ENCODE assay signal across 8 mouse cellular contexts in genomic region chr5:26904324-26905041, GRCm38 (mm10).
DNase-seq lines count a peak whose midpoint lies in the region; ATAC-seq lines count a peak whose summit lies in the region.

No protein-coding gene starts in this region.

- intact Hi-C loops in left cerebral cortex, postnatal 14 days (cut with DNase I): loop anchor here (5.0 kb wide), 1 partner anchor 128 kb away; no protein-coding TSS in a partner anchor

- H3K9ac ChIP-seq in forebrain, embryonic 13.5 days: peak overlapping the region; percentile 70
- H3K9ac ChIP-seq in hindbrain, embryonic 14.5 days: peak overlapping the region; percentile 65
- peak overlapping the region; percentile 66 for H3K9ac ChIP-seq in midbrain, embryonic 14.5 days (replicated peaks; ENCODE audit: low read length)
- H3K9ac ChIP-seq in stomach, embryonic 16.5 days (ENCODE audit: low read length): peak overlapping the region; percentile 27; the same call in 1 of the 2 replicates

- peak overlapping the region; percentile 73 for H3K4me2 ChIP-seq in forebrain, embryonic 13.5 days
- H3K4me2 ChIP-seq in hindbrain, embryonic 14.5 days (replicated peaks): peak overlapping the region; percentile 71
- peak overlapping the region; percentile 71 for H3K4me2 ChIP-seq in midbrain, embryonic 14.5 days (ENCODE audit: low read length)
- H3K4me2 ChIP-seq in stomach, embryonic 16.5 days (ENCODE audit: low read depth, low read length): peak overlapping the region; percentile 47

- peaks cover 33% of the 10 kb centered on the region for H3K4me1 ChIP-seq in forebrain, embryonic 13.5 days
- H3K4me1 ChIP-seq in hindbrain, embryonic 14.5 days (replicated peaks; ENCODE audit: control insufficient read depth, insufficient read depth, low read length): peaks cover 29% of the 10 kb centered on the region
- H3K4me1 ChIP-seq in midbrain, embryonic 14.5 days (ENCODE audit: control insufficient read depth, insufficient read depth, low read length): peaks cover 10% of the 10 kb centered on the region; the same call in 1 of the 2 replicates
- no peaks in the 10 kb centered on the region for H3K4me1 ChIP-seq in stomach, embryonic 16.5 days (ENCODE audit: control insufficient read depth, insufficient read depth, low read length)

- peak overlapping the region; percentile 35; the same call in 1 of the 2 replicates for H3K27ac ChIP-seq in forebrain, embryonic 13.5 days
- H3K27ac ChIP-seq in hindbrain, embryonic 14.5 days: peak overlapping the region; percentile 83
- peak overlapping the region; percentile 76 for H3K27ac ChIP-seq in midbrain, embryonic 14.5 days (replicated peaks; ENCODE audit: low read depth, low read length)
- H3K27ac ChIP-seq in stomach, embryonic 16.5 days (ENCODE audit: low read length): no peak overlapping the region

- no peaks in the 10 kb centered on the region for H3K9me3 ChIP-seq in forebrain, embryonic 13.5 days (replicated peaks)
- no peaks in the 10 kb centered on the region for H3K9me3 ChIP-seq in hindbrain, embryonic 14.5 days (ENCODE audit: control insufficient read depth, low read length)
- H3K9me3 ChIP-seq in midbrain, embryonic 14.5 days (ENCODE audit: control insufficient read depth, low read length): no peaks in the 10 kb centered on the region
- H3K9me3 ChIP-seq in stomach, embryonic 16.5 days (replicated peaks; ENCODE audit: control insufficient read depth, low read length): no peaks in the 10 kb centered on the region

- H3K27me3 ChIP-seq in forebrain, embryonic 13.5 days: no peaks in the 10 kb centered on the region
- H3K27me3 ChIP-seq in hindbrain, embryonic 14.5 days (ENCODE audit: control insufficient read depth, insufficient read depth, low read length): no peaks in the 10 kb centered on the region; the same call in 1 of the 2 replicates
- no peaks in the 10 kb centered on the region for H3K27me3 ChIP-seq in midbrain, embryonic 14.5 days (ENCODE audit: control insufficient read depth, insufficient read depth, low read length)
- no peaks in the 10 kb centered on the region for H3K27me3 ChIP-seq in stomach, embryonic 16.5 days (ENCODE audit: control insufficient read depth, insufficient read depth, low read length)

- under 1% methylated on average over 29 of the region's 32 CpGs for WGBS in forebrain, embryonic 13.5 days
- WGBS in hindbrain, embryonic 14.5 days: under 1% methylated on average over 32 of the region's 32 CpGs
- under 1% methylated on average over 32 of the region's 32 CpGs for WGBS in midbrain, embryonic 14.5 days
- WGBS in stomach, embryonic 16.5 days: under 1% methylated on average over 32 of the region's 32 CpGs

- H3K36me3 ChIP-seq in forebrain, embryonic 13.5 days (ENCODE audit: poor library complexity, severe bottlenecking): no peaks in the 10 kb centered on the region
- H3K36me3 ChIP-seq in hindbrain, embryonic 14.5 days (replicated peaks; ENCODE audit: control insufficient read depth, insufficient read depth): no peaks in the 10 kb centered on the region
- H3K36me3 ChIP-seq in midbrain, embryonic 14.5 days (ENCODE audit: control insufficient read depth, insufficient read depth, low read length): no peaks in the 10 kb centered on the region
- H3K36me3 ChIP-seq in stomach, embryonic 16.5 days (ENCODE audit: control insufficient read depth, insufficient read depth, low read length): no peaks in the 10 kb centered on the region

- peak; percentile 93 for ATAC-seq in forebrain, embryonic 13.5 days
- peak; percentile 92 for ATAC-seq in hindbrain, embryonic 14.5 days (ENCODE audit: low FRiP score)
- ATAC-seq in midbrain, embryonic 14.5 days (ENCODE audit: low FRiP score, low TSS enrichment): peak; percentile 86
- peak; percentile 80 for ATAC-seq in stomach, embryonic 16.5 days (ENCODE audit: insufficient read depth, low FRiP score)

- DNase-seq in testis, postnatal 14 days (ENCODE audit: low spot score): peak; percentile 5
- no peak for DNase-seq in testis, postnatal 10 days (ENCODE audit: low spot score)
- peak; percentile 69 for DNase-seq in hindbrain, embryonic 14.5 days (ENCODE audit: low spot score)
- DNase-seq in left cerebral cortex, postnatal 14 days (ENCODE audit: low spot score in 2 of 2): peak; percentile 49 to 54
- peak; percentile 81 for DNase-seq in midbrain, embryonic 14.5 days
- no peak for DNase-seq in spleen, postnatal 14 days (ENCODE audit: low spot score in 2 of 2)

- H3K4me3 ChIP-seq in forebrain, embryonic 13.5 days: peak overlapping the region; percentile 46
- H3K4me3 ChIP-seq in hindbrain, embryonic 14.5 days (replicated peaks; ENCODE audit: low read length): peak overlapping the region; percentile 43
- H3K4me3 ChIP-seq in midbrain, embryonic 14.5 days (replicated peaks; ENCODE audit: low read depth, low read length): peak overlapping the region; percentile 48
- peak overlapping the region; percentile 28 for H3K4me3 ChIP-seq in stomach, embryonic 16.5 days (replicated peaks; ENCODE audit: low read length)

Comparison
In these comparisons a context has a peak if more than half of its experiments do, and no peak if none do; other contexts are left out.
1. DNase-seq: peak in testis, postnatal 14 days (single experiment), hindbrain, embryonic 14.5 days (single experiment), left cerebral cortex, postnatal 14 days (2 of 2) and midbrain, embryonic 14.5 days (single experiment); none in testis, postnatal 10 days (single experiment) and spleen, postnatal 14 days (0 of 2).
2. Peak in every context shown above with its lines, with median percentiles within 50 percentile points of each other: ATAC-seq, H3K4me2 ChIP-seq, H3K4me3 ChIP-seq and H3K9ac ChIP-seq.